Mouse (Mus musculus) embryonic facial prominence, embryonic 12.5 days (tissue): ENCODE results near the gene Gramd4. TPM values are rescaled to one million over a fixed set of nuclear protein-coding genes. Genes with fewer than 3 reads are reported as not detected.

Experiments
- ATAC-seq: fragments of 200-750 bp; cut with Nextera tagmentation; 2 replicates; pipeline ENCODE4 v1.8.0; 2017; ENCODE audit not compliant: insufficient number of reproducible peaks, insufficient read depth, low FRiP score, low TSS enrichment
- H3K27ac ChIP-seq: fragments of 300-500 bp; sonication (generic); 2 replicates; pipeline ENCODE4 v1.5.1; 2016; ENCODE audit warnings: mild to moderate bottlenecking
- H3K27me3 ChIP-seq: fragments of 300-500 bp; sonication (generic); 2 replicates; pipeline ENCODE4 v1.6.1; 2016; ENCODE audit warnings: mild to moderate bottlenecking, moderate library complexity
- H3K36me3 ChIP-seq: fragments of 300-500 bp; sonication (generic); 2 replicates; pipeline ENCODE4 v1.6.1; 2016; ENCODE audit warnings: mild to moderate bottlenecking
- H3K4me1 ChIP-seq: fragments of 300-500 bp; sonication (generic); 2 replicates; pipeline ENCODE4 v1.6.1; 2016
- H3K4me2 ChIP-seq: fragments of 300-500 bp; sonication (generic); replicated peaks from 2 replicates; pipeline ENCODE4 v1.6.1; 2016; ENCODE audit warnings: mild to moderate bottlenecking, moderate library complexity
- H3K4me3 ChIP-seq: fragments of 300-500 bp; sonication (generic); 2 replicates; pipeline ENCODE4 v1.5.1; 2016; ENCODE audit warnings: mild to moderate bottlenecking
- H3K9ac ChIP-seq: fragments of 300-500 bp; sonication (generic); 2 replicates; pipeline ENCODE4 v1.6.1; 2016; ENCODE audit warnings: mild to moderate bottlenecking, moderate library complexity
- H3K9me3 ChIP-seq: fragments of 300-500 bp; sonication (generic); 2 replicates; pipeline ENCODE4 v1.6.1; 2016; ENCODE audit warnings: mild to moderate bottlenecking, moderate library complexity
- WGBS: fragments of 180-500 bp; shearing (Covaris S2); methylation state at CpG from one replicate; pipeline ENCODE4 v1.1.7; 2016; 5-methylcytosine and 5-hydroxymethylcytosine counted together
- polyA plus RNA-seq: library from polyadenylated mRNA; unstranded; fragments of >200 nt; fragmentation: Nextera tagmentation; extraction: Ambion mirVana; gene quantifications from 2 replicates; pipeline ENCODE4 v1.2.1, GENCODE M21; 2016

Gene Gramd4
- polyA plus RNA-seq, 1 experiment from 2014 or later: 19.4 TPM

DNA sequence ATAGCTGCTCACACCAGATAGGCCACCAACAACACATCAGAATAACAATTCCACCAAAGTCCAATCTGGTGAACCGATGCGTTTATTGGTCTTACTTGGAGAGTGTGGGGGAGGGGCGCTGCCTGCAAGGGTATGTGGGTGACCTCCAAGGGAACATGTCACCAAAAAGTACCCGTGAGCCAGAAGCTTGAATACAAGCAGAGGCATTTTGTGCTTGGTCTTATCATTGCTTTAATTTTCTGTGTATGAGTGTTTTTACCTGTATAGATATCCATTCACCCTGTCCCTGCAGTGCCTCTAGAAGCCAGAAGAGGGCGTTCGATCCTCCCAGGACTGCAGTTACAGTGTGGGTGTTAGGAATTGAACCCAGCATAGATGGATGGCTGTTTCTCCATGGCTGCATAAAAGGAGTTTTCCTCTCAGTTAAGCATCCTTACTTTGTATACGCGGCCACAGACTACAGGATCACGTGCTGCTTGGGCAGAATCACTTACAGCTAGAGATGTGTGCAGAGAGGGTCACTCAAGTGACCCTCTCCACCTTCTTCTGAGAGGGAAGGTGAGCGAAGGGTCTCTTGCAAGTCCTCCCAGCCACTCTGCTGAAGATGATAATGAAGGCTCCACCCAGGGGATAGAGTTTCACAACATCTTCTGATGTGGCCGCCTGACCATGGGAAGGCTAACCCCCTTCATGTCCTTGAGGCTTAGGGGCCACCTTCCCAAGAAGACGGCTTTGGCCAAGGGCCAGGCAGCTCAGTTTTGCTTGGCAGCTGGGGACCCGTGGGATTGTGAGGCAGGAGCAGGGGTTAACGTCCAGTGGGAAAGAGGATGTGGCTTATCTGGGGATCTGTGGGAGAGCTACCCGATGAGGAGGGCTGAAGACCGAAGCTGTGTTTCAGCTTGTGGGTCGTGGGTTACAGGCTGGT is 28.1 kb downstream of the Gramd4 start:
- H3K4me1 ChIP-seq: peaks cover 50% of the 10 kb centered on the region

DNA sequence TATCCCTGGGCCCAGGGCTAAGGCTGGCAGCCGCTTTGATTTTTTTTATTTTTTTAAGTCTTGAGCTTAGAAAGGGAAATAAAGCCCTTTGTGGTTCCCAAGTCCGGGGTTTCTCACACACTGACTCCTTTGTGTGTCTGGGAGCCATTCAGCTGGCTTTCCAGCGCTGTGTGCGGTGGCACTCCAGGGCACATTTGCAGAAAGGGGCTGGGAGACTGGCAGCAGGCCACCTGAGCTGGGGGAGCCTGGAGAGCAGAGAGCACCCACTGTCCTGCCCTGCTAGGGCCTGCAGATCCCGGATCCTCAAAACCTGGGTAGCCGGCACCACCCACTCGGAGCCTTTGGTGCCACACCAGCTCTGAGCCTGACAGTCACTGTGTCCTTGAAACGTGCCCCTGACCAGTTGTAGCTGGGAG is 28.8 kb downstream of the Gramd4 start:
- Histone ChIP-seq H3K4me3 (no peak overlapping the region), H3K4me1 (peaks cover 47% of the 10 kb centered on the region), H3K4me2 (peak overlapping the region; percentile 11; the same call in 1 of the 2 replicates), H3K9me3 (no peaks in the 10 kb centered on the region), H3K9ac (no peak overlapping the region), H3K36me3 (no peaks in the 10 kb centered on the region), H3K27me3 (0 out of 2 replicates have a peak, but pooled peaks cover 3% of the 10 kb centered on the region), H3K27ac (peak overlapping the region; percentile 81)
- ATAC-seq: no peak
- WGBS: 42% methylated on average over 8 of the region's 8 CpGs

More for the DNA sequence above, 28.1 kb downstream of the Gramd4 start:
- Histone ChIP-seq H3K9ac (no peak overlapping the region), H3K27ac (peak overlapping the region; percentile 81), H3K27me3 (0 out of 2 replicates have a peak, but pooled peaks cover 3% of the 10 kb centered on the region), H3K4me2 (peak overlapping the region; percentile 11; the same call in 1 of the 2 replicates), H3K9me3 (no peaks in the 10 kb centered on the region), H3K4me3 (no peak overlapping the region), H3K36me3 (no peaks in the 10 kb centered on the region)
- 31% methylated on average over 17 of the region's 17 CpGs for WGBS
- ATAC-seq: no peak

DNA sequence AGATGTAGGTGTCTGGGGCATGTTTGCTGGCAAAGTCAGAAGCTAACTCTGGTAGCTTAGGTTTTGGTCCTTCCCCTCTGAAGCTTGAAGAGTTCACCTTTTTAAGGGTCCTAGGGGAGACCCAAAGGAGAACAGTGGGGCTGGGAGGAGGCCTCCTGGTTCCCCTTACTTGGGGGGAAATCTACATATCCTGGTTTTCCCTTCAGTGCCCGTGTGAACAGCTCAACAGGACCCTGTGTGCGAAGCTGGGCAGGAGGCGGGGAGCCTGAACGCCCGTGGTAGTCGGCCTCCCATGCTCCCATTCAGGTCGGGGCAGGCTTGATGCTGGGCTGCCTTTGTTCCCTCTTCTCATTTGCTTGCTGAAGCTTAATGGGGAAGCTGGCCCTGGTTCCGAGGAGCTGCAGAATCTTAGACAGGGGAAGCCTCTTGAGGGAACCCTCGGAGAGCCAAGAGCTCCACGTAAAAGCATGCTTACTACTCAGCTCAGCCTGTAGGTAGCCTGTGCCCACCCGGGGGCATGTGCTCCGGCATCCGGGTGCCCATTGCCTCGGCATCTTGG is 30.2 kb downstream of the Gramd4 start:
- H3K27me3 ChIP-seq: 0 out of 2 replicates have a peak, but pooled peaks cover 3% of the 10 kb centered on the region
- peaks cover 40% of the 10 kb centered on the region for H3K4me1 ChIP-seq
- no peak overlapping the region for H3K4me3 ChIP-seq
- no peak for ATAC-seq
- peaks cover 3% of the 10 kb centered on the region; the same call in 1 of the 2 replicates for H3K36me3 ChIP-seq
- WGBS: 54% methylated on average over 14 of the region's 14 CpGs
- H3K4me2 ChIP-seq: no peak overlapping the region
- H3K9me3 ChIP-seq: no peaks in the 10 kb centered on the region
- H3K9ac ChIP-seq: no peak overlapping the region
- H3K27ac ChIP-seq: 0 out of 2 replicates have a peak overlapping the region, but pooled peaks have one; percentile 36

DNA sequence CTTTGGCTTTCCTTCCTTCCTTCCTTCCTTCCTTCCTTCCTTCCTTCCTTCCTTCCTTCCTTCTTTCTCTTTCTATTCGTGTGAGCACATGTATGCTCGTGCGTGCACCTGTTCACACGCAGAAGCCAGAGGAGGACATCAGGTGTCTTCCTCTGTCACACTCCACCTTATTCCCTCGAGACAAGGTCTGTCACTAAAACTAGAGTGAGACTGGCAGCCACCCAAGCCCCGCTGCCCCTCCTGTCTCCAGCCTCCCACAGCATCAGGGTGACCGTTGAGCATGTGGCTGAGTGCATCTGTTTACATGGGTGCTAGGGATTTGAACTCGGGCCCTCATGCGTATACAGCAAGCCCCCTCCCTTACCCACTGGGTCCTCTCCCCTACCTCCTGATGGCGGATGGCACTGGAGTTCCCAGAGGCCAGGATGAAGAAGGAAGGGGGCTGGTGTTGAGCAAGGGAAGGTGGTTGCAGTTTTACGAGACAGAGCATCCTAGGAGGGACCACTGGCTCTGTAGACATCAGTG is 30.8 kb downstream of the Gramd4 start:
- no peak overlapping the region for H3K9ac ChIP-seq
- no peak overlapping the region for H3K4me3 ChIP-seq
- peaks cover 34% of the 10 kb centered on the region for H3K4me1 ChIP-seq
- no peak for ATAC-seq
- no peak overlapping the region for H3K4me2 ChIP-seq
- 0 out of 2 replicates have a peak overlapping the region, but pooled peaks have one; percentile 36 for H3K27ac ChIP-seq
- H3K27me3 ChIP-seq: 0 out of 2 replicates have a peak, but pooled peaks cover 3% of the 10 kb centered on the region
- H3K36me3 ChIP-seq: peaks cover 3% of the 10 kb centered on the region; the same call in 1 of the 2 replicates
- WGBS: 92% methylated on average over 11 of the region's 11 CpGs
- H3K9me3 ChIP-seq: no peaks in the 10 kb centered on the region

DNA sequence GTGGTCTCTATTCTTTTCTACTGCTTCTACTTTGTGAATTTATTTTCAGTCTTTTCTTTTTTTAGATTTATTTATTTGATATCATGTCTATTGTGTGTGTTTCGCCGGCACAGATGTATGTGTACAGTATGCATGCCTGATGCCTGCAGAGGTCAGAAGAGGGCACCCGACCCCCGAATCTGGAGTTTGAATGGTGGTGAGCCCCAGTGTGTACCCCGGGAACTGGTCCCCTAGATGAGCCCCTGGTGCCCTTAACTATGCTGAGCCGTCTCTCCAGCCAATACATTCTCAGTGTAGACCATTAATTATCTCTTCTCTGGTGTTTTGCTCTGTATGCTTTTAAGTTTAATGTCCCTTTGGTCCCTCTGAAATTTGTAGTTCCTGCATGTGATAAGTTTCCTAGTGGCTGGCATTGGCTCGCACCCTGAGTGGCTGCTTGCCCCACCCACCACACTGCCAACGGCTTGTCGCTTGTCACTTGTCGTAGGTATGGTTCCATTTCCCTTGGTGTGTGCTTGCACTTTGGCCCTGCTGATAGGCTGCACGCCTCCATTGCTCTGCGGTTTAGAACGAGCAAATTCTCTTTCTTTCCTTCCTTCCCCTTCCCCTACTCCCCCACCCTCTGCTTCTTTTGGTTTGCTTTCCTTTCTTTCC is 31.7 kb downstream of the Gramd4 start:
- Histone ChIP-seq H3K4me3 (no peak overlapping the region), H3K36me3 (peaks cover 3% of the 10 kb centered on the region; the same call in 1 of the 2 replicates), H3K27me3 (0 out of 2 replicates have a peak, but pooled peaks cover 3% of the 10 kb centered on the region), H3K9ac (no peak overlapping the region), H3K4me1 (peaks cover 30% of the 10 kb centered on the region), H3K4me2 (no peak overlapping the region), H3K27ac (peak overlapping the region; percentile 11; the same call in 1 of the 2 replicates), H3K9me3 (no peaks in the 10 kb centered on the region)
- ATAC-seq: no peak
- 77% methylated on average over 13 of the region's 13 CpGs for WGBS

DNA sequence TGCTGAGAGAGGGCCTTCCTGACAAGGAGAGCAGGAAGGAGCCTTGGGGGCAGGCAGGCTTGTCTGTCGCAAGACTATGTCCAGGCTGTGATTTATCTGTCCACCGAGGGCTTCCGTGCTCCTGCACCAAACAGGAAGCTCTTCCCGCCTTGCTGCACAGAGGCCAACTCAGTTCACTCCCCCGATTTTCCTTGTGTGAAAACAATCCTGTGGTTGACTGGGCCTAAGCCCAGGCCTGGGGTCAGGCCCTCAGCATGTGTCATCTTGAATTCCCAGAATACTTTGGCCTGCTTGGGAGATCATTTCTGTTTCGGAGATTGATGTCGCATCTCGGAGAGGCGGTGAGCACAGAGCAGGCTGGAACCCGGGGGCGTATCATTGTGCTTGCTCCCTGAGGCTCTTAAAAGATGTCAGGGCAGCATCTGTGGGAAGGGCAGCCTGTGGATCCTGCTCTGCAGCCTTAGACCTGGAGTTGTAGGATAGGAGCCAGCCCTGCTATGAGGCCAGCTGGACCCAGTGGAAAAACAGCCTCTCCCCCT is 32.6 kb downstream of the Gramd4 start:
- Histone ChIP-seq H3K4me2 (no peak overlapping the region), H3K9ac (no peak overlapping the region), H3K4me1 (peaks cover 25% of the 10 kb centered on the region), H3K36me3 (peaks cover 9% of the 10 kb centered on the region), H3K27me3 (0 out of 2 replicates have a peak, but pooled peaks cover 3% of the 10 kb centered on the region), H3K9me3 (no peaks in the 10 kb centered on the region), H3K4me3 (no peak overlapping the region), H3K27ac (peak overlapping the region; percentile 37; the same call in 1 of the 2 replicates)
- WGBS: 37% methylated on average over 11 of the region's 11 CpGs
- no peak for ATAC-seq

DNA sequence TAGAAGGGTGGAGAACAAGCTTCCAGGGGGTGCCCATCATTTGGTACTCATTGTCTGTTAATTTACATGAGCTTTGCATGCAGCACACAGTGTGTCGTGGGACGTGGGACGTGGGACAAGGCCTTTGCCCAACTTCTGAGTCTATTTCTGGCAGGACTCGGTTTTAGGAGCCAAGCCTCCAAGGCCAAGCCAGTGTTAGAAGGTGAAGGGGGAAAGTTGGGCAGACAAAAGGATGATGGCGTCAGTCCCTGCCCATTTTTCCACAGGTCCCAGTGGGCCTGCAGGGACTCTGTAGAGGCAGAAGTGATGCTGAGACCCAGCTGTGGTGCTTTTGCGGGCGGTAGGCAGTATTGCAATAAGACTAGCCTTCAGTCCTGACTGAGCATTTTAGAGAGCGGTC is 33.1 kb downstream of the Gramd4 start:
- Histone ChIP-seq H3K9me3 (no peaks in the 10 kb centered on the region), H3K4me2 (no peak overlapping the region), H3K27me3 (0 out of 2 replicates have a peak, but pooled peaks cover 3% of the 10 kb centered on the region), H3K27ac (peak overlapping the region; percentile 37; the same call in 1 of the 2 replicates), H3K9ac (no peak overlapping the region), H3K4me3 (no peak overlapping the region), H3K4me1 (peaks cover 20% of the 10 kb centered on the region), H3K36me3 (peaks cover 9% of the 10 kb centered on the region)
- 91% methylated on average over 8 of the region's 8 CpGs for WGBS
- no peak for ATAC-seq

DNA sequence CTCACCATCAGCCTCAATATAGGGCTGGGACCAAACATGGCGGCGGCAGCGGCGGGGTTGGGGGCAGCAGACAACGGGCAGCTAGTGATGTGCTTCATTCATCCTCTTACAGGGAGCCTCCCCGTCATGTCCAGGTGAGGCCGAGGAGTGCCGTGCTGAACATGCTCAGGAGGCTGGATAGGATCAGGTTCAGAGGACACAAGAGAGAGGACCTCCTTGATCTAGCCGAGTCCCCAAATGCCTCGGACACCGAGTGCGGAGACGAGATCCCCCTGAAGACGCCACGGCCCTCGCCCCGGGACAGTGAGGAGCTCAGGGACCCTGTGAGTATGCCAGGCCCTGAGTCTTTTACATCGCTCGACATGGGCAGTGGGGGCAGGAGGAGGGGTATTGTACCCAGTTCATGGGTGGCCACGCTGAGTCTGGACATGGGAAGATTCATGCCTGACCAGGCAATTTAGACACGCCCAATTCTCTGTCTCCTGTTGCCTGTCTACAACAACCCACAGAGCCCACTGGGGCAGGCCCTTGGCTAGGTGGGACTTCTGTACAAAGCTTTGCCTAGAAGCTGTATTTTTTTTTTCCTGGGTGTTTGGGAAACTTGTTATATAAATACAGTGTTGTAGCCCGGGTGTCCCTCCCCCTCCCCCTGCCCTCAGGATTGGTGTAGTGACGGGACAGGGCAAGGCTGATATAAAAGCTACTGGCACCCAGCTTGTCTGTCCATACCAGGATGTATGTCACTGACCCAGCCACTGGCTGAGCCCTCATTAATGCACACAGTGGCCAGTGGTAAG is 33.9 kb downstream of the Gramd4 start:
- 93% methylated on average over 23 of the region's 23 CpGs for WGBS
- Histone ChIP-seq H3K27me3 (0 out of 2 replicates have a peak, but pooled peaks cover 3% of the 10 kb centered on the region), H3K36me3 (peaks cover 13% of the 10 kb centered on the region), H3K9ac (no peak overlapping the region), H3K4me3 (no peak overlapping the region), H3K4me1 (peaks cover 12% of the 10 kb centered on the region), H3K4me2 (no peak overlapping the region), H3K27ac (no peak overlapping the region), H3K9me3 (no peaks in the 10 kb centered on the region)
- no peak for ATAC-seq

DNA sequence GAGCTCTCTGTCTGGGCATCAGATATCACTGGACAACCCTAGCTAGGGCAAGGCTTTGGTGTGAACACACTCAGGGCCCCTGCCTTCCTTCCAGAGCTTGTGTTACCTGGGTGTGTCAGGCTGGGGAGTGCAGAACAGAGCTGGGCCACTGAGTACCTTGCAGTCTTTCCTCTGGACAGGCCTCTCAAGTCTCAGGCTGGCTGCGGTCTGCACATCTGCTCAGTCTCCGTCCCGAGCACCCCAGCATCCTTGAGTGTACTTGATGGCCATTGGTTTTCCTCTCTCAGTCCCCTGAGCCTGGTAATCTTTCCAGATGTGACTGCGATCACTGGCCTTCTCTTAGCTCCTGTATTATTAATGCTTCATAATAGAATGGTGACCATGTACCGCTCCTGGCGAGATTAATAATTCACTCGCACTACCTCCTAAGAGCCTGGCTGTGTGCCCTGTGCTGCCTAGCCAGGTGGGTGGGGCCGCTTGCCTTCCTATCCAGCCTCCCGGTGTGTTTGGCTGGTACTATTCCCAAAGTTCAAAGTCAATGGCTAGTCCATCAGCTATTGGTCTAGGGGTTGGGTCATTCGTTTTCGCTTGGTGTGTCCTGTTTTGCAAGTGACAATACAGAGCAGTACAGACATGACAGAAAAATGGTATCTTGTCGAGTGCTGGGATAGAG is 34.6 kb downstream of the Gramd4 start:
- H3K36me3 ChIP-seq: peaks cover 15% of the 10 kb centered on the region
- no peak overlapping the region for H3K9ac ChIP-seq
- no peaks in the 10 kb centered on the region for H3K9me3 ChIP-seq
- peaks cover 8% of the 10 kb centered on the region; the same call in 1 of the 2 replicates for H3K4me1 ChIP-seq
- H3K27me3 ChIP-seq: no peaks in the 10 kb centered on the region
- H3K4me2 ChIP-seq: no peak overlapping the region
- ATAC-seq: no peak
- WGBS: 91% methylated on average over 12 of the region's 12 CpGs
- no peak overlapping the region for H3K4me3 ChIP-seq
- H3K27ac ChIP-seq: no peak overlapping the region

DNA sequence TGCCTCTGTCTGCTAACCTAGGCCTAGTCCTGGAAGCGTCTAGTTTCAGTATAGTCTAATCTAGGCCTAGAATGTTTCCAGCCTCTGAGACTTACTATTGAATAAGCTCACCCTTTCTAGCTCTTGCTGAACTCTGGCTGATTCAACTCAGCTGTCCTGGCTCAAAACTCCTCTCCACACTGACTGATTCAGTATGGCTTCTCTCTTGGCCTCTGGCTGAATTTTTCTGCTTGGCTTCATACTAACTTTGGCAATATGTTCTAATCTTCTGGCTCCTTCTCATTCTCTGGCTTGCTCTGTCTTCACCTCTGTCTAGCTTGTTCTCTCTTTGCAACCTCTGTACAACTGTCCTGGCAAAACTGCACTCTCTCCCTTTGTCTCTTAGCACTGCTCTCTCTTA is 35.7 kb downstream of the Gramd4 start:
- Histone ChIP-seq H3K9me3 (no peaks in the 10 kb centered on the region), H3K27me3 (no peaks in the 10 kb centered on the region), H3K4me2 (no peak overlapping the region), H3K9ac (no peak overlapping the region), H3K4me3 (no peak overlapping the region), H3K27ac (no peak overlapping the region), H3K4me1 (no peaks in the 10 kb centered on the region), H3K36me3 (peaks cover 15% of the 10 kb centered on the region)
- WGBS: 85% methylated on average over 1 of the region's 1 CpGs
- ATAC-seq: no peak
